ENCODE assay signal across 13 mouse cellular contexts in the genomic region with DNA sequence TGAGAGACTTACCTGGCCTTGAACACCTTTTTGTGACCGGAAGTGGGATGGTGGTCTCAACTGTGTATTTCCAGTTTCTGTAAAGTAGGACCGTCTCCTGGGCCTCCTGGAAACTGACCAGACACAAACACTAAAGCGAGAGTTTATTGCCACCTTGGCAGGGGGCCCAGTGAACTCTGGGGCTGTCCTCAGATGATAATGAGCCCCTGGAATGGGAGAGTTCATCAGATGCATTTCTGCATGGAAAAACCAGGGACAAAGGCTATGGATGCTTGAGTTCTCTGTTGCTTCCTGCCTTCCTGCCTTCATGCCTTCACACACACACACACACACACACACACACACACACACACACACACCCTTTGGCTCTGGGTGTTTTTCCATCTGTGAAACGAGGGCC. TPM values are rescaled to one million over a fixed set of nuclear protein-coding genes. Genes with fewer than 3 reads are reported as not detected.
A peak's percentile ranks its signal among the peaks of the same experiment; 100 is the strongest.
DNase-seq lines count a peak whose midpoint lies in the region; ATAC-seq and TF ChIP-seq lines count a peak whose summit lies in the region.
"Had no signal": no experiment of that assay in that cellular context is flagged by ENCODE, and none has a peak within 500 bp of the region (broad histone marks: within the 10 kb centered on the region; RNA-seq: fewer than 3 reads in every experiment).

No protein-coding gene starts in this region.

- H3K9ac ChIP-seq in forebrain, embryonic 11.5 days (ENCODE audit: low read length), result no peak overlapping the region
- H3K9ac ChIP-seq in forebrain, embryonic 16.5 days (replicated peaks; ENCODE audit: low read depth, low read length), result no peak overlapping the region
- H3K9ac ChIP-seq in midbrain, embryonic 15.5 days, result no peak overlapping the region
- no peak overlapping the region for H3K9ac ChIP-seq in liver, postnatal 0 days (replicated peaks)
- H3K9ac ChIP-seq: liver, embryonic 13.5 days had no signal

- no peak for TF ChIP-seq CTCF in liver, postnatal 0 days (IDR thresholded peaks at IDR 0.05; ENCODE audit: low read depth)

- H3K4me2 ChIP-seq in forebrain, embryonic 11.5 days (ENCODE audit: low read depth, low read length, severe bottlenecking), result no peak overlapping the region
- H3K4me2 ChIP-seq in forebrain, embryonic 16.5 days (ENCODE audit: low read length), result peak overlapping the region; percentile 84; the same call in 1 of the 2 replicates
- H3K4me2 ChIP-seq in midbrain, embryonic 15.5 days, result peak overlapping the region; percentile 97; the same call in 1 of the 2 replicates
- no peak overlapping the region for H3K4me2 ChIP-seq in liver, postnatal 0 days (ENCODE audit: low read depth, low read length)
- H3K4me2 ChIP-seq: liver, embryonic 13.5 days had no signal

- ATAC-seq in forebrain, embryonic 11.5 days (replicated peaks; ENCODE audit: low FRiP score), result no peak
- ATAC-seq in forebrain, embryonic 16.5 days, result no peak
- no peak for ATAC-seq in midbrain, embryonic 15.5 days (replicated peaks)
- no peak for ATAC-seq in liver, postnatal 0 days

- no peak for DNase-seq in forebrain, embryonic 10.5 days (ENCODE audit: extremely low spot score, low spot score)
- no peak for DNase-seq in forebrain, embryonic 11.5 days (ENCODE audit: low spot score)
- peak; percentile 16 for DNase-seq in lung, postnatal 10 days
- DNase-seq in lung, adult 18-20 months, result no peak
- DNase-seq in liver, postnatal 0 days, result no peak
- no peak for DNase-seq in layer of hippocampus, adult 9-10 months (ENCODE audit: low spot score)
- DNase-seq: cerebellum, adult 8-10 months; heart, postnatal 4 days; liver, embryonic 13.5 days; right cerebral cortex, adult 18-20 months had no signal

- WGBS in forebrain, embryonic 10.5 days, result 55% methylated on average over 4 of the region's 4 CpGs
- WGBS in forebrain, embryonic 11.5 days, result 55% methylated on average over 4 of the region's 4 CpGs
- 25% methylated on average over 4 of the region's 4 CpGs for WGBS in forebrain, embryonic 16.5 days
- 44% methylated on average over 4 of the region's 4 CpGs for WGBS in midbrain, embryonic 15.5 days
- WGBS in liver, postnatal 0 days (ENCODE audit: insufficient replicate concordance), result 45% methylated on average over 4 of the region's 4 CpGs

- peaks cover 43% of the 10 kb centered on the region for H3K4me1 ChIP-seq in forebrain, embryonic 10.5 days
- H3K4me1 ChIP-seq in forebrain, embryonic 11.5 days (replicated peaks; ENCODE audit: control insufficient read depth, insufficient read depth, low read length), result peaks cover 15% of the 10 kb centered on the region
- peaks cover 32% of the 10 kb centered on the region for H3K4me1 ChIP-seq in forebrain, embryonic 16.5 days (replicated peaks; ENCODE audit: control insufficient read depth, insufficient read depth, low read length)
- peaks cover 20% of the 10 kb centered on the region for H3K4me1 ChIP-seq in midbrain, embryonic 15.5 days
- H3K4me1 ChIP-seq in liver, postnatal 0 days (ENCODE audit: insufficient read depth), result peaks cover 9% of the 10 kb centered on the region

- no peaks in the 10 kb centered on the region for H3K9me3 ChIP-seq in forebrain, embryonic 10.5 days
- H3K9me3 ChIP-seq in forebrain, embryonic 11.5 days (ENCODE audit: control insufficient read depth, low read length), result no peaks in the 10 kb centered on the region
- H3K9me3 ChIP-seq in forebrain, embryonic 16.5 days (ENCODE audit: control insufficient read depth, low read length), result no peaks in the 10 kb centered on the region
- H3K9me3 ChIP-seq in midbrain, embryonic 15.5 days, result no peaks in the 10 kb centered on the region
- H3K9me3 ChIP-seq in liver, postnatal 0 days (ENCODE audit: low read length), result no peaks in the 10 kb centered on the region
- H3K9me3 ChIP-seq: liver, embryonic 13.5 days had no signal

- H3K27me3 ChIP-seq in forebrain, embryonic 10.5 days (ENCODE audit: poor library complexity, severe bottlenecking), result peaks cover 65% of the 10 kb centered on the region
- H3K27me3 ChIP-seq in forebrain, embryonic 11.5 days (ENCODE audit: control insufficient read depth, insufficient read depth, low read length), result peaks cover 2% of the 10 kb centered on the region
- H3K27me3 ChIP-seq in forebrain, embryonic 16.5 days (replicated peaks; ENCODE audit: control insufficient read depth, insufficient read depth, low read length), result no peaks in the 10 kb centered on the region
- peaks cover 12% of the 10 kb centered on the region for H3K27me3 ChIP-seq in midbrain, embryonic 15.5 days (replicated peaks)
- H3K27me3 ChIP-seq in liver, postnatal 0 days (ENCODE audit: insufficient read depth, low read length), result peaks cover 38% of the 10 kb centered on the region

- H3K4me3 ChIP-seq in forebrain, embryonic 10.5 days, result no peak overlapping the region
- no peak overlapping the region for H3K4me3 ChIP-seq in forebrain, embryonic 11.5 days (ENCODE audit: low read depth, low read length)
- no peak overlapping the region for H3K4me3 ChIP-seq in forebrain, embryonic 16.5 days (replicated peaks; ENCODE audit: low read length)
- H3K4me3 ChIP-seq in midbrain, embryonic 15.5 days, result no peak overlapping the region
- H3K4me3 ChIP-seq in liver, postnatal 0 days (ENCODE audit: low read depth, low read length), result no peak overlapping the region
- H3K4me3 ChIP-seq: liver, embryonic 13.5 days had no signal

- 0 out of 2 replicates have a peak overlapping the region, but pooled peaks have one; percentile 48 for H3K27ac ChIP-seq in forebrain, embryonic 10.5 days
- no peak overlapping the region for H3K27ac ChIP-seq in forebrain, embryonic 11.5 days (ENCODE audit: low read depth, low read length)
- H3K27ac ChIP-seq in forebrain, embryonic 16.5 days (ENCODE audit: low read length), result no peak overlapping the region
- no peak overlapping the region for H3K27ac ChIP-seq in midbrain, embryonic 15.5 days
- H3K27ac ChIP-seq in liver, postnatal 0 days (ENCODE audit: low read depth), result no peak overlapping the region
- H3K27ac ChIP-seq: layer of hippocampus, adult 2 months; liver, embryonic 13.5 days had no signal

- H3K36me3 ChIP-seq in forebrain, embryonic 10.5 days (replicated peaks), result no peaks in the 10 kb centered on the region
- no peaks in the 10 kb centered on the region; the same call in 1 of the 2 replicates for H3K36me3 ChIP-seq in forebrain, embryonic 11.5 days (ENCODE audit: control insufficient read depth, insufficient read depth, low read length)
- no peaks in the 10 kb centered on the region for H3K36me3 ChIP-seq in forebrain, embryonic 16.5 days (ENCODE audit: control insufficient read depth, insufficient read depth)
- H3K36me3 ChIP-seq in midbrain, embryonic 15.5 days (replicated peaks), result no peaks in the 10 kb centered on the region
- H3K36me3 ChIP-seq in liver, postnatal 0 days (replicated peaks; ENCODE audit: insufficient read depth, low read length), result no peaks in the 10 kb centered on the region
- H3K36me3 ChIP-seq: liver, embryonic 13.5 days had no signal

- TF ChIP-seq EP300 in liver, postnatal 0 days (IDR thresholded peaks at IDR 0.05; ENCODE audit: low read depth), result no peak

RNA-seq across cellular contexts. Expression of a gene that starts 1.8 kb away (rescaled TPM):
- 16.2 and 16.3 TPM in 2 replicates for polyA plus RNA-seq in forebrain, embryonic 10.5 days (2016; fragmentation: Nextera tagmentation; extraction: Ambion mirVana)
- 19.9 and 23.1 TPM in 2 replicates for polyA plus RNA-seq in forebrain, embryonic 11.5 days (2014; fragmentation: Nextera tagmentation; extraction: Ambion mirVana)
- 21.1 and 29.2 TPM in 2 replicates for polyA plus RNA-seq in forebrain, embryonic 16.5 days (2015; fragmentation: Nextera tagmentation; extraction: Ambion mirVana)
- polyA plus RNA-seq in midbrain, embryonic 15.5 days (2015; fragmentation: Nextera tagmentation; extraction: Ambion mirVana), result 15.2 and 18.8 TPM in 2 replicates
- polyA plus RNA-seq in liver, postnatal 0 days (2015; fragmentation: Nextera tagmentation; extraction: Ambion mirVana), result 3.9 and 4.2 TPM in 2 replicates

Comparison
In these comparisons a context has a peak if more than half of its experiments do, and no peak if none do; other contexts are left out.
1. H3K4me2 ChIP-seq: peak in forebrain, embryonic 16.5 days (single experiment) and midbrain, embryonic 15.5 days (single experiment); none in forebrain, embryonic 11.5 days (single experiment) and liver, postnatal 0 days (single experiment).